Mouse (Mus musculus) cerebellum, postnatal 4 days (tissue): ENCODE results near the gene Ptprh.

Source experiments
- DNase-seq, 2 experiments: peaks; one replicate each; pipeline ENCODE4 v3.0.0; 2022; ENCODE audit warnings: low spot score in 2 of 2, mixed read lengths in 1 of 2

Gene Ptprh

DNA sequence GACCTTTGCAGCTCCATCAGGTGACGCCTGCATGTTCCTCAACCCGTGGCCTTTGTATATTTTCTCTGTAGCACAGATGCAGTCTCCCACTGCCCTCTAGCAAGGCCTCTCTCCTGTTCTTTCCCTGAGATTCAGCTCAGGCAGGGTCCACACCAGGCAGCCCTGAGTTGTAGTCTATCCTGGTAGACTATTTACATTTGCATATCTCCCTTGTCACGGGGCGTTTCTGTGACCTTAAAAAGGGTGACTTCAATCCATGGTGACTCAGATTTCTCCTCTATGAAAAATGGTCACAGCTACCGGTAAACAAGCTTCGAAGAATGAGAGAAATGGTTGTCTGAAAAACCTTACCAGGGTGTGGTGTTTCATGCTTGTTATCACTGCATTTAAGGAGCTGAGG lies at the start of gene Ptprh:
Gene Ptprh, minus strand, starts transcription at position 169 of the 400 bp plus-strand sequence.
- no peak for DNase-seq

GRCm38 (mm10) chr7:4653351-4653750 lies 49.5 kb upstream of the Ptprh start:
- peak in 1 of 2 experiments; percentile 7 for DNase-seq

DNA sequence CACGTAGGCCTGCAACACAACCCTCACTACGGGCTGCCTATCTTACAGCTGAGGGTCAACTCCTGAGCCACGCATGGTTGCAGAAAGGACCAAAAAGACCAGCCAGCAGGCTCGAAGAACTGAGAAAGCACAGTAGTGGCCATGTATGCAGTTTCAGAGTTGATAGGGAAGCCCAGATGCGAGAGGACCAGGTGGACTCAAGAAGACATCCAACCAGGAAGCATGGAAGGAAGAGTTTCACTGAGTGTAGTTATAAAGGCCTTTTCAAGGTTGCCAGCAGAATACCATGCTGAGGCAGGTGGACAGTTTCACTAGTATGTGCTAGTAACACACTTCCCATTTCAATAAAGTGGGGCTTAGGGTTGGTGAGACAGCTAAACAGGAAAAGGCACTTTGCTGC lies 48.9 kb upstream of the Ptprh start:
- DNase-seq, result no peak

DNA sequence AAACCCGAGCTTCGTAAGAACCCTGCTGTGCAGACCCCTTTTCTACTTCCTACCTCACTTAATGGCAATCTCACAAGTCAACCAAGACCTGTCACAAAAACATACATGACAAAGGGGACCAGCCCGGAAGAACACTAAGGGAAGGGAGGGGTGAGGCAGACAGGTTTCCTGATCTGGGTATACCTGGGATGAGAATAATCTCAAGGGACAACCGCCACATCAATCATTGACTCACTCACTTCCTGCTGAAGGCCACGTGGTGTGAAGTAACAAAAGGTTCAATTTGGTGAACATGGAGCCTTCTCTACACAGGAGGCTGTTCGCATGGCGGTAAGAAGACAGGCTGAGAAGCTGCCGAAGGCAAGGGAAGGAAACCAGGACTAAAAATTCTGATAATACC lies 47.7 kb upstream of the Ptprh start:
- no peak for DNase-seq

GRCm38 (mm10) chr7:4647992-4648391 lies 44.2 kb upstream of the Ptprh start:
- no peak for DNase-seq

DNA sequence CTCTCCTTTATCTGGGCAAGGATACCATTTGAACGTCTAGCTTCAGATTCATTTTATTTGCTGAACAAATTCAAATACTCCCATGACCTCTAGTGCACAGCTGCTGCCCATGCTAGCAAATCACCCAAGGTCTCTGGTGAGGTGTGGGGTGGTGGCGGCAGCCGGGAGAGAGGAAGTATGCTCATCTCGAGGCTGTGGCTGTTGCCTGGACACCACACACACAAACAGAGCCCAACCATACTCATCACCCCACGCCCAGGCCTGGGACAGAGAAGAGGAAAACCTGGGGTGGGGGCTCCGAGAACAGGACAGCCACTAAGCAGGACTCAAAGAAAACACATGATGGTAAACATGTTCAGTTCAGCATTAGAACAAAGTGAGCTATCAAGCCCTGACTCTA lies 43.5 kb upstream of the Ptprh start:
- DNase-seq, result no peak

DNA sequence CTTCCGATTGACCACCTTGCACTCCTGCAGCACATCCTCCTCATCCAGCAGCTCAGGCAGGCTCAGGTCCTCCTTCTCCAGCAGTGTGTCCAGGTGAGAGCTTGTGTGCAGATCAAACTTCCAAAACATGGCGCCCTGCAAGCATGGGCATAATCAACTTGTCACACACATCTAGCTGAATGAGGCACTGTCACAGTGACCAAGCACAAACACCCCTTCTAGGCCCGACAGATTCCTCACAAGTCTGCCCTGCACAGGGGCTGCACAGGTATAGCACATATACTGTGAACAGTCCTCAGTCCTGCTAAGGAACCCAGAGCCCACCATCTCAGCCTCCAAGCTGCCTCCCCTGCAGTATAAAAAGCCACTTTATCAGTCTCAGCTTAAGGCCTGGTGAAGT lies 43.0 kb upstream of the Ptprh start:
- DNase-seq, result no peak

DNA sequence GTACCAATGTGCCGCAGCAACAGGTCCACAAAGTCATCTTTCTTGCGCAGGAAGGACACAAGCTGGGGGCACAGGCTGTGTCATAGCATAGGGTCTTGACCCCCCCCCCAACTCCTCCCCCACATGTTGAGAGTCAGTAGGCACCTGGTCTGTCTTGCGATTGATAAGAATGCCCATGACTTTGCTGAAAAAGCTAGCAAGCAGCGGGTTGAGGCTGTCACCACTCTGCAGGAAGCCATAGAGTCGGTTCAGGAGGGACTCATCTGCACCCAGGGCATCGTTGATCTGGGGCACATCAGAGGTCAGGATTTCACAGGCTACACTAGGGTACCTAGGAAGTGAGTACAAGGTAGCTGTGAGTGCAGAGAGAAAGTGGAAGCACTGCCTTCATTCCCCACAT lies 39.4 kb upstream of the Ptprh start:
- DNase-seq, result no peak

DNA sequence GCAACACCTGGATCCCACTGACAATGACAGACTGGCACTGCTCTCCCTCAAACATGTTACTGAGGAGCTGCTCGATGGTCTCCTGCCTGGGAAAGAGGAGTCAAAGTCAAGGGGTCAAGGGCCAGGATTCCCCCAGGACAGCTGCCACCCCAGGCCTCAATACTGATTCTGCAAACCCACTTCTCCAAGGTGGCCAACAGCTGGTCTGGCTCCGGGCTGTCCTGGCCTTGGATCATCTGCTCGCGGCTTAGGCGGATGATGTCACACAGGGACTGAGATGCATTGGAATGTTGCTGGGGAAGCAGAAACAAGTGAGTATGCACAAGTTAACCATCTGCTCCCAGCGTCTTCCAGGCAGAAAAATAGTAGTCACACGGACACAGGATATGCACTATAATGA lies 38.1 kb upstream of the Ptprh start:
- no peak for DNase-seq

DNA sequence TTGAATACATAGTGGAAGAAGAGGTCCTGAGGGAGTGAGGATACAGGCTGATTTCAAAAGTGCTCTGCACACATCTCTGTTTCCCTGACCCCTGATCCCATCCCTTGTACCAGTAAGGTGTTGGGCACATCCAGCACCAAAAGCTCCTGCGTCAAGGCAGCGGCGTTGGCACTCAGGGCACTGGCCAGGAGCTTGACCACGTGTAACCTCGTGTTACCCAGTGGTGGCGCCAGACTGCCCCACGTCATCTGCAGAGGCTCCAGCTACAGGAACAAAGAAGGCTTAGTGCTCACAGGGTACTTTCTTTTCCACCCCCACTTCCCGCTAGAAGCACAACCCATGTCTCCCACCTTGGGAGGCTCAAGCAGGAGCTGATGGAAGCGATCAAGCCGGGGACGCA lies 37.3 kb upstream of the Ptprh start:
- DNase-seq, result no peak

DNA sequence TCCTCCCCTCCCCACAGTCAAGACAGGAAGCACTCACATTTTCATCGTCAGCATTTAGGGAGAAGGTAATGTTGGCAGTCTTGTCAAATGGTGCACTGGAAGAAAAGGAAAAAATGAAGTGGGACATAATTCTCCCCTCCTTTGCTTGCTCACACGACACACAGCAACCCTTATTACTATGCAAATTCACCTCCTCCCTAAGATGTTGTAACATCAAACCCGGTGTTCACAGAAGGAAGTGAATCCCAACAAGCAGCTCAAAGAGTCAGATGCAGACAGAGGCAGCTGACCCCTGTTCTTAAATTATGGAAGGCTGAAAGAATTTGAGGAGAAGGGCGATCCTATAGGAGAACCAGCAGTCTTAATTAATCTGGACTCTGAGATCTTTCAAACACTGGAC lies 32.3 kb upstream of the Ptprh start:
- no peak for DNase-seq

DNA sequence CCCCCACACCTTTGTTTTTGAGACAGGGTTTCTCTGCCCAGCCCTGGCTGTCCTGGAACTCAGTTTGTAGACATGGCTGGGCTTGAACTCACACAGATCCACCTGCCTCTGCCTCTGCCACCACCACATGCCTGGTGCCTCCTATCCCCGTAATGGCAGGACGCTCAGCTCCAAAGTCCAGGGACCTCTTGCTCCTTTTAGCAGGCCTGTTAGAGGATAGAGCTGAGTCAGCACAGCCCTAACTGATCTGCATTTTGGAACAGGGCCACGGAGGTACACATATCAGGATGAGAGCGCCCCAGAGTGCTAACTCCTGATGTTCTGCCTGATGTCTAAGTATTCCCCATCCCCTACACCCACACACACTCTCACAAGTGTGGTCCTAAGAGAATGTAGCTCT lies 27.2 kb upstream of the Ptprh start, which contains the start of gene Tmem86b:
Gene Tmem86b, minus strand, starts transcription at position 392 of the 400 bp plus-strand sequence.
- no peak for DNase-seq

DNA sequence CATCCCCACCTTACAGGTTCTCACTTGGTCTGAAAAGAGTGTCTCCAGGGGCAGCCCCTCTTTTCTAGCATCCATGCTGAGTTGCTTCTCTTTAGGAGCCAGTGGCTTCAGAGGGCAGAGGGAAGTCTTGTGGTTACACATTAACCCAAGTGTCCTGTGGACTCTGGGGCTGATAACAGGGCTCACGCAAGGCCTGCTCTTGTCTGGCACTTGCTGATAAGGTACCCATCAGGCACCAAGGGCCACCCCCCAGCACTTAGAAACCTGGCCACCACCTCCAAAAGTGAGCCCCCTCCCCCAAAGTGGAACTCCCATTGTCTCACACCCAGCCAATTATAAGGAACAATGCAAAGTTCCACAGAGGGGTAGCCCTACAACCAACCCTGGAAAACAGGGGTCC lies 26.4 kb upstream of the Ptprh start:
- DNase-seq, result no peak

DNA sequence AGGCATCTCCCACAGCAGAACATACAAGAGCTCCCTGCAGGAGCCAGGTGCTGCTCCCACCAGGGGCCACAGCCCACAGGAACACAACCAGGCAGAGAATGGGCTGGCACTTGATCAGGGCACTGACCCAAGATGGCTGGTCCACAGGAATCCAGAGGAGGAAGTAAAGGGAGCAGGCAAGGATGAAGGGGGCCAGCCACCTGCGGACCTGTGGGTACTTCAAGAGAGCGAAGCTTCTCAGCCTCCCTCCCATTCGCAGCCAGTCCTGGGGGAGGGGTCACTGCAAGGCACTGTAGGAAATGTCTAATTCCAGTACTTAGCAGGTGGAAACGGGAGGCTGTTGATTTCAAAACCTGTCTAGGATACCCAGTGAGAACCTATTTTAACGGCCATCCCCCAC lies 25.7 kb upstream of the Ptprh start:
- DNase-seq, result no peak

GRCm38 (mm10) chr7:4625928-4626327 lies 22.1 kb upstream of the Ptprh start:
- DNase-seq, result no peak

- DNase-seq, result no peak
These were observed 20.5 kb upstream of the Ptprh start for GRCm38 (mm10) chr7:4624343-4624742.

GRCm38 (mm10) chr7:4623544-4624189 lies 19.8 kb upstream of the Ptprh start:
- DNase-seq, result no peak

- no peak for DNase-seq
These were observed 16.1 kb upstream of the Ptprh start for GRCm38 (mm10) chr7:4619979-4620378.

DNA sequence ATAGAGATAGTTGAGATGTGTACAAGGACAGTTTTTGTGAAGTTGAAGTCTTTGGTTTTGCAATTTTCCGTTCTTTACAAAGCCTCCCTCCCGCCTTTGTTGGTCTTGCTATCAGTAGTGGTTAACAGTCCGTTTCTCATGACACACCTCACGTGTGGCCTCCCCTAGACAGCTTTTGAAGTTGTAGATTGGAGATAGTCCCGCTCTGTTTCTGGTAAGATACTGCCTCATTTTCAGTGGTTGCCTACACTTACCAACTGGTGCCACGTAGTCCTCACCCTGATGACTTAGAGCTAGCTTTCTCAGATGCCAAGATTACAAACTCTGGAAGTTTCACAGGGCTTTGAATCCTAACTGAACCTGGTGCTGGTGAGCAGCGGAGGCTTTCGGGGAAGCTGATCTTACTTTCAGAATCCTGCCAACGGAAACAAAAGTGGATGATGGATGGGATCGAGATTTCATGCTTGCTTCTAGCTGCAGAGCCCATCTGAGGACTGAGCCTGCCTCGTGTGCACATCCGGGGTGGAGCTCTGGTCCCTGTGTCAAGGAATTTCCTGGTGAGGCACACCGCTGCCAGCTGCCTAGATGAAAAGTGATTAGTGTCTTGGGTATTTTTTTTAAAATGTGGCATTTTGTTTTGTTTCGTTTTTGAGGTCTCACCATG lies 10.0 kb upstream of the Ptprh start:
- no peak for DNase-seq

DNA sequence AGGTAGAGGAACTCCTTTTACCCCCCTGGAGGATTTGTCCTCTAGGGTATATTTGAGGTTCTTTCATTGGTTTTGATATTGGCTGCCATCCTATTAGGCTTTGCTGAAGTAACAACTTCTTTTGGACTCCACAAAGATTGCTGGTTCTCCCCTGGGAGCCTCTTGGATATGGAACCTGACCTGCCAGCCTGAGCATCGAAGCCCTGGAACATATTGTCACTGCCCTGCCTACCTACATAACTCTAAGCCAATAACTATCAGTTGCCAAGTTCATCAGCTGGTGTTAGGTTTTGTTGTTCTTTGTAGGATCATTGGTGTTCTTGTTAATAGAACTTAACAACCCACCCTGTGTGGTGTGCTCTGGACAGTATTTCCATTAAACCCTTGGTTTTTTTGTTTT lies 9.1 kb upstream of the Ptprh start:
- no peak for DNase-seq

DNA sequence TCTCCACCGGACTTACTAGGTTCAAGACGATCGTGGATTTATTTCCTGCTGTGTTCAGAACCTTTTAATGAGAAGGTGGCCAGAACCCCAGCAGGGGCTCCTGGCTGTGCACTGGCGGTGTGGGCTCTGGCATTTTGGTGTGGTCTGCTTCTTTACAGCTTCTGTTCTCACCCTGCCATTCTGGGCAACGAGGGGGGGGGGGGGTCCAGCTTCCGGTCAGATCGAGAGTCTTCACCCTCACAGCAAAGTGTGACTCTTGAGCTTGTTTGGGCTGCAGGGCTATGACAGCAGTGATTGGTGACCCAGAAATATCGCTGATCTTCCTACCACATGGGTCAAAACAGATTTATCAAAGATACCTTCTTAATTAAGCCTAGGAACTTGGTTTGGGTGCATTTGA lies 8.5 kb upstream of the Ptprh start:
- no peak for DNase-seq

DNA sequence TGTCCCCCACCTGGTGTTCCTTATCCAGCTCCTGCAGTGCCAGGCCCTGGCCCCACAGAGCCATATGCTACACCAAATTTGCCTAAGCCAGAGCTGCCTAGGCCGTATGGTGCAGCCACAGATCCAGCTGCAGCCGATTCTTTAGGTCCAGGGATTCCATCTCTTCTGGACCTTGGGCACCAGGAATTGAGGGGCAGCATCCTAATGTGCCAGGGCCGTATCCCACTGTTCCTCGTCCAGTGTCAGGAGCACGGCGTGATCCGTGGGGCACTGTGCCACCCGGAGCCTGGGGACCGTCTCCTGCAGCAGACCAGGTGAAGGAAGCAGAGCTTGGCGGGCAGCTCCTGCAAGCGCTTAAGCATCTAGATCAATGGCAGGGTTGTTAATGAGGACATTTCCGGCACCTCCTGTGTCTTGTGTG lies 8.1 kb upstream of the Ptprh start:
- no peak for DNase-seq

DNA sequence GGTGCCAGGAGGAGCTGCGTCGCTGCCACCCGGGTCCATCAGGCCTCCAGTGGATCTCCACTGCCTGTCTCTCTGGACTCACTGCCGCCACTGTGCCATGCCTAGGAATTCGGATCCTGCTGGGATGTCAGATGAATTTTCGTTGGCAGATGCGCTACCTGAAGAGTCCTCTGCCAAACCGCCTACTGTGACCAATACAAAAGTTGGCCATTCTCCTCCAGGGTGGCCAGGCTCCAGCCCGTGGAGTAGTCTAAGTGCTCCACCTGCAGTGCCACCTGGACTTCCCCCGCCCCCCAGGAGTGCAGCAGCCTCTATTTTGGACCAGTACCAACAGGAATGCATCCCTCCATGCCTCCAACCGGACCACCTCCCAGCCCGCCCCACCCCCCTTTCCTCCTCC lies 7.7 kb upstream of the Ptprh start:
- DNase-seq, result no peak

GRCm38 (mm10) chr7:4608002-4608401 lies 4.2 kb upstream of the Ptprh start:
- DNase-seq, result no peak
